Mouse (Mus musculus): ENCODE results near the gene Naf1.
A peak's percentile ranks its signal among the peaks of the same experiment; 100 is the strongest.

The Naf1 gene

GRCm38 (mm10) chr8:66860023-66860422 lies at the start of gene Naf1:
Gene Naf1, plus strand, starts transcription at chr8:66860217.
- DNase-seq (ENCODE audit: low spot score), result peak; percentile 88

- DNase-seq (ENCODE audit: low spot score), result no peak
These were observed 1.0 kb downstream of the Naf1 start for GRCm38 (mm10) chr8:66860921-66861588.

GRCm38 (mm10) chr8:66861589-66862500 lies 1.8 kb downstream of the Naf1 start:
- DNase-seq (ENCODE audit: low spot score), result no peak

- DNase-seq (ENCODE audit: low spot score), result no peak
These were observed 3.7 kb downstream of the Naf1 start for GRCm38 (mm10) chr8:66863761-66864160.

- DNase-seq (ENCODE audit: low spot score), result no peak
These were observed 5.1 kb downstream of the Naf1 start for GRCm38 (mm10) chr8:66865120-66865519.

- no peak for DNase-seq (ENCODE audit: low spot score)
These were observed 7.7 kb downstream of the Naf1 start for GRCm38 (mm10) chr8:66867679-66868078.

GRCm38 (mm10) chr8:66869211-66869932 lies 9.4 kb downstream of the Naf1 start:
- no peak for DNase-seq (ENCODE audit: low spot score)

- DNase-seq (ENCODE audit: low spot score), result no peak
These were observed 23.8 kb downstream of the Naf1 start for GRCm38 (mm10) chr8:66883866-66884265.

- DNase-seq (ENCODE audit: low spot score), result no peak
These were observed 31.9 kb downstream of the Naf1 start for GRCm38 (mm10) chr8:66891879-66892278.

GRCm38 (mm10) chr8:66905000-66905399 lies 45.0 kb downstream of the Naf1 start:
- DNase-seq (ENCODE audit: low spot score), result no peak

GRCm38 (mm10) chr8:66905557-66905956 lies 45.5 kb downstream of the Naf1 start:
- DNase-seq (ENCODE audit: low spot score), result no peak

- no peak for DNase-seq (ENCODE audit: low spot score)
These were observed 46.1 kb downstream of the Naf1 start for GRCm38 (mm10) chr8:66906116-66906515.

GRCm38 (mm10) chr8:66910684-66911083 lies 50.7 kb downstream of the Naf1 start:
- no peak for DNase-seq (ENCODE audit: low spot score)

- DNase-seq (ENCODE audit: low spot score), result peak; percentile 8
These were observed 53.9 kb downstream of the Naf1 start for GRCm38 (mm10) chr8:66913616-66914536.

GRCm38 (mm10) chr8:66916056-66916455 lies 56.0 kb downstream of the Naf1 start:
- no peak for DNase-seq (ENCODE audit: low spot score)

GRCm38 (mm10) chr8:66917695-66918467 lies 57.9 kb downstream of the Naf1 start:
- no peak for DNase-seq (ENCODE audit: low spot score)

GRCm38 (mm10) chr8:66918471-66918870 lies 58.5 kb downstream of the Naf1 start:
- no peak for DNase-seq (ENCODE audit: low spot score)

GRCm38 (mm10) chr8:66933746-66934145 lies 73.7 kb downstream of the Naf1 start:
- DNase-seq (ENCODE audit: low spot score), result no peak

GRCm38 (mm10) chr8:66936236-66936635 lies 76.2 kb downstream of the Naf1 start:
- DNase-seq (ENCODE audit: low spot score), result no peak

Data from left cerebral cortex, adult 11 months (tissue).